Mouse (Mus musculus) heart, postnatal 0 days (tissue): ENCODE data around the gene Kifc5b. TPM values are rescaled to one million over a fixed set of nuclear protein-coding genes. Genes with fewer than 3 reads are reported as not detected.

Experiments
- ATAC-seq: fragments of 200-750 bp; cut with Nextera tagmentation; 2 replicates; pipeline ENCODE4 v1.8.0; 2017; ENCODE audit warnings: low read depth, moderate number of reproducible peaks, moderate library complexity; ENCODE audit not compliant: insufficient read depth
- DNase-seq: peaks from one replicate; pipeline ENCODE4 v3.0.0-alpha.2; 2016; ENCODE audit warnings: low spot score
- H3K27ac ChIP-seq: fragments of 300-500 bp; sonication (generic); 2 replicates; pipeline ENCODE4 v1.5.1; 2014; ENCODE audit warnings: low read depth, mild to moderate bottlenecking
- H3K27me3 ChIP-seq: fragments of 300-500 bp; sonication (generic); 2 replicates; pipeline ENCODE4 v1.6.1; 2014; ENCODE audit warnings: low read length, mixed read lengths; ENCODE audit not compliant: control insufficient read depth, insufficient read depth
- H3K36me3 ChIP-seq: fragments of 300-500 bp; sonication (generic); replicated peaks from 2 replicates; pipeline ENCODE4 v1.6.1; 2014; ENCODE audit warnings: low read length, mixed read lengths; ENCODE audit not compliant: control insufficient read depth, insufficient read depth
- H3K4me1 ChIP-seq: fragments of 300-500 bp; sonication (generic); 2 replicates; pipeline ENCODE4 v1.6.1; 2014; ENCODE audit warnings: antibody characterized with exemption; ENCODE audit not compliant: control insufficient read depth, insufficient read depth
- H3K4me2 ChIP-seq: fragments of 300-500 bp; sonication (generic); 2 replicates; pipeline ENCODE4 v1.6.1; 2014; ENCODE audit warnings: low read depth, mild to moderate bottlenecking, low read length, moderate library complexity
- H3K4me3 ChIP-seq: fragments of 300-500 bp; sonication (generic); 2 replicates; pipeline ENCODE4 v1.5.1; 2014; ENCODE audit warnings: low read depth, low read length
- H3K9ac ChIP-seq: fragments of 300-500 bp; sonication (generic); replicated peaks from 2 replicates; pipeline ENCODE4 v1.6.1; 2014; ENCODE audit warnings: low read depth, low read length, mixed read lengths
- H3K9me3 ChIP-seq: fragments of 300-500 bp; sonication (generic); replicated peaks from 2 replicates; pipeline ENCODE4 v1.6.1; 2016; ENCODE audit warnings: low read length; ENCODE audit not compliant: control insufficient read depth
- CTCF ChIP-seq: IDR thresholded peaks from 2 replicates; pipeline ENCODE4 v1.5.1; 2016; ENCODE audit warnings: antibody characterized with exemption, control low read depth, low read depth
- EP300 ChIP-seq: IDR thresholded peaks from 2 replicates; pipeline ENCODE4 v1.6.1; 2016; ENCODE audit warnings: antibody characterized with exemption, low read depth
- WGBS: fragments of 180-500 bp; shearing (Covaris S2); extraction: QIAGEN DNeasy Blood & Tissue Kit; methylation state at CpG from one replicate; pipeline ENCODE4 v1.1.7; 2014; 5-methylcytosine and 5-hydroxymethylcytosine counted together
- polyA plus RNA-seq: library from polyadenylated mRNA; unstranded; fragments of >200 nt; fragmentation: Nextera tagmentation; extraction: Ambion mirVana; gene quantifications from 2 replicates; pipeline ENCODE4 v1.2.1, GENCODE M21; 2015
- total RNA-seq: library from RNA; depleted of rRNA; stranded (reverse); fragments of >200 nt; gene quantifications from 2 replicates; pipeline ENCODE4 v1.2.3, GENCODE M21; 2014; ENCODE audit warnings: low replicate concordance

Kifc5b gene
- total and polyA plus RNA-seq, 2 experiments from 2014 or later, result 0.93 to 4.5 TPM

GRCm38 (mm10) chr17:26886047-26886749 lies 30.7 kb upstream of the Kifc5b start:
- peaks cover 44% of the 10 kb centered on the region for H3K4me1 ChIP-seq
- TF ChIP-seq CTCF (peak; percentile 99), EP300 (no peak; the same call in 1 of the 2 replicates)
- peak overlapping the region; percentile 76 for H3K4me2 ChIP-seq
- 5% methylated on average over 30 of the region's 30 CpGs for WGBS
- DNase-seq (peak; percentile 92), ATAC-seq (peak; percentile 76)
- no peaks in the 10 kb centered on the region for H3K27me3 ChIP-seq
- H3K9me3 ChIP-seq, result no peaks in the 10 kb centered on the region
- peak overlapping the region; percentile 31; the same call in 1 of the 2 replicates for H3K9ac ChIP-seq
- no peaks in the 10 kb centered on the region for H3K36me3 ChIP-seq
- H3K4me3 ChIP-seq, result peak overlapping the region; percentile 51
- H3K27ac ChIP-seq, result peak overlapping the region; percentile 91

GRCm38 (mm10) chr17:26887926-26888325 lies 29.0 kb upstream of the Kifc5b start:
- no peaks in the 10 kb centered on the region for H3K9me3 ChIP-seq
- TF ChIP-seq CTCF, result no peak
- 4% methylated on average over 3 of the region's 3 CpGs for WGBS
- no peaks in the 10 kb centered on the region for H3K36me3 ChIP-seq
- 0 out of 2 replicates have a peak overlapping the region, but pooled peaks have one; percentile 14 for H3K4me2 ChIP-seq
- H3K9ac ChIP-seq, result no peak overlapping the region
- ATAC-seq (no peak), DNase-seq (peak; percentile 78)
- no peaks in the 10 kb centered on the region for H3K27me3 ChIP-seq
- H3K4me1 ChIP-seq, result peaks cover 55% of the 10 kb centered on the region
- H3K4me3 ChIP-seq, result no peak overlapping the region
- peak overlapping the region; percentile 81 for H3K27ac ChIP-seq

GRCm38 (mm10) chr17:26892635-26893375 lies 24.1 kb upstream of the Kifc5b start:
- peak; percentile 69 for DNase-seq
- peaks cover 31% of the 10 kb centered on the region for H3K4me1 ChIP-seq

GRCm38 (mm10) chr17:26893492-26893891 lies 23.4 kb upstream of the Kifc5b start:
- no peaks in the 10 kb centered on the region for H3K27me3 ChIP-seq
- TF ChIP-seq CTCF, result no peak
- ATAC-seq (no peak), DNase-seq (no peak)
- H3K9ac ChIP-seq, result no peak overlapping the region
- peak overlapping the region; percentile 54; the same call in 1 of the 2 replicates for H3K4me2 ChIP-seq
- no peaks in the 10 kb centered on the region for H3K9me3 ChIP-seq
- no peaks in the 10 kb centered on the region for H3K36me3 ChIP-seq
- peak overlapping the region; percentile 86 for H3K27ac ChIP-seq
- WGBS, result 40% methylated on average over 6 of the region's 6 CpGs
- peaks cover 24% of the 10 kb centered on the region for H3K4me1 ChIP-seq
- no peak overlapping the region for H3K4me3 ChIP-seq

More at GRCm38 (mm10) chr17:26892635-26893375, 24.1 kb upstream of the Kifc5b start:
- Histone ChIP-seq H3K9ac (peak overlapping the region; percentile 18; the same call in 1 of the 2 replicates), H3K4me2 (peak overlapping the region; percentile 54), H3K4me3 (peak overlapping the region; percentile 37), H3K9me3 (no peaks in the 10 kb centered on the region), H3K36me3 (no peaks in the 10 kb centered on the region), H3K27me3 (no peaks in the 10 kb centered on the region), H3K27ac (peak overlapping the region; percentile 86)
- TF ChIP-seq CTCF, result no peak
- TF ChIP-seq EP300, result no peak
- ATAC-seq, result peak; percentile 82
- WGBS, result 11% methylated on average over 16 of the region's 16 CpGs

GRCm38 (mm10) chr17:26894342-26894741 lies 22.5 kb upstream of the Kifc5b start:
- Histone ChIP-seq H3K27me3 (no peaks in the 10 kb centered on the region), H3K9ac (no peak overlapping the region), H3K4me2 (no peak overlapping the region), H3K9me3 (no peaks in the 10 kb centered on the region), H3K27ac (peak overlapping the region; percentile 86; the same call in 1 of the 2 replicates), H3K4me3 (no peak overlapping the region), H3K36me3 (no peaks in the 10 kb centered on the region), H3K4me1 (peaks cover 22% of the 10 kb centered on the region)
- DNase-seq (no peak), ATAC-seq (no peak)
- 77% methylated on average over 6 of the region's 6 CpGs for WGBS
- TF ChIP-seq EP300, result no peak
- TF ChIP-seq CTCF, result no peak
